Mouse (Mus musculus): ENCODE measurements around the gene Hapln1. TPM values are rescaled to one million over a fixed set of nuclear protein-coding genes. Genes with fewer than 3 reads are reported as not detected.

The Hapln1 gene
- polyA plus RNA-seq, 1 experiment from 2014 or later, result 0.26 TPM

DNA sequence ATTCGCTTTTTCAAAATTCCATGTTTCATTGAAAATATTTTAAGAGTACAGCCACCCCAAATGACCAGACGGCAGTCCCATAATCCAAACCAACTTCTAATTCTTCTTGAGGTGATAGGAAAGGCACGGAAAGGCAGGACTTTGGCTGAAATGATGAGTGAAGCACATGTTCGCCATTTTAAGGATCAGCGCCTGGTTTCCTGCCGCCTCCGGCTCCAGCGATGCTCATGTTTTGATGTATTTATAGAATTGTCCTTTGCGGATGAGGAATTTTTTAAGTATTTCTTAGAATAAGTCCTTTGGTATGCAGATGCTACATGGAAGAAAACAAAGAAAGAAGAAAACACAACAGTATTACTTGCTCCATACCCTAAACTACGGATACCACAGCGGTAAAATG, 117.5 kb downstream of the Hapln1 start:
- Histone ChIP-seq H3K9ac (replicated peaks) (no peak overlapping the region), H3K27me3 (ENCODE audit: insufficient read depth, low read length) (no peaks in the 10 kb centered on the region), H3K36me3 (replicated peaks; ENCODE audit: insufficient read depth, low read length) (no peaks in the 10 kb centered on the region), H3K4me3 (ENCODE audit: low read depth, low read length) (no peak overlapping the region), H3K4me2 (ENCODE audit: low read depth, low read length) (no peak overlapping the region), H3K4me1 (ENCODE audit: insufficient read depth) (no peaks in the 10 kb centered on the region), H3K27ac (ENCODE audit: low read depth) (no peak overlapping the region), H3K9me3 (ENCODE audit: low read length) (no peaks in the 10 kb centered on the region)
- DNase-seq, result no peak
- ATAC-seq, result no peak
- TF ChIP-seq EP300 (IDR thresholded peaks at IDR 0.05; ENCODE audit: low read depth) (no peak), CTCF (IDR thresholded peaks at IDR 0.05; ENCODE audit: low read depth) (no peak)
- WGBS (ENCODE audit: insufficient replicate concordance), result 91% methylated on average over 11 of the region's 11 CpGs

Other genes starting within 250 kb of the Hapln1 start
- gene Vcan, start 202.7 kb downstream of the Hapln1 start, polyA plus RNA-seq (2015; fragmentation: Nextera tagmentation; extraction: Ambion mirVana), result 0.89 and 1.2 TPM in 2 replicates